Comparison of ENCODE assay signal across 9 mouse cellular contexts in genomic region chr10:108568136-108568535, GRCm38 (mm10).
DNase-seq lines count a peak whose midpoint lies in the region; ATAC-seq and TF ChIP-seq lines count a peak whose summit lies in the region.
"Had no signal": no experiment of that assay in that cellular context is flagged by ENCODE, and none has a peak within 500 bp of the region (broad histone marks: within the 10 kb centered on the region; RNA-seq: fewer than 3 reads in every experiment).

No protein-coding gene starts in this region.

- peaks cover 16% of the 10 kb centered on the region for H3K4me1 ChIP-seq in hindbrain, embryonic 13.5 days (replicated peaks)
- H3K4me1 ChIP-seq in liver, adult 2 months (ENCODE audit: control insufficient read depth, insufficient read depth, low read length): peaks cover 2% of the 10 kb centered on the region; the same call in 1 of the 2 replicates
- H3K4me1 ChIP-seq in midbrain, postnatal 0 days (ENCODE audit: insufficient read depth, low read length): no peaks in the 10 kb centered on the region

- no peak overlapping the region for H3K9ac ChIP-seq in hindbrain, embryonic 13.5 days
- no peak overlapping the region for H3K9ac ChIP-seq in liver, adult 2 months (ENCODE audit: low read depth, low read length)
- no peak overlapping the region for H3K9ac ChIP-seq in midbrain, postnatal 0 days (replicated peaks; ENCODE audit: low read length, poor library complexity, severe bottlenecking)

- no peaks in the 10 kb centered on the region for H3K79me2 ChIP-seq in liver, adult 2 months (ENCODE audit: control insufficient read depth, insufficient read depth, low read length)

- H3K27ac ChIP-seq in gastrocnemius, adult 2 months: peak overlapping the region; percentile 43
- H3K27ac ChIP-seq in hindbrain, embryonic 13.5 days: peak overlapping the region; percentile 48; the same call in 1 of the 2 replicates
- no peak overlapping the region for H3K27ac ChIP-seq in liver, adult 2 months (replicated peaks; ENCODE audit: insufficient read depth, low read depth, low read length)
- no peak overlapping the region for H3K27ac ChIP-seq in midbrain, postnatal 0 days (ENCODE audit: low read depth, low read length)

- no peak for ATAC-seq in hindbrain, embryonic 13.5 days (ENCODE audit: low FRiP score)
- no peak for ATAC-seq in midbrain, postnatal 0 days (ENCODE audit: low FRiP score)

- peak overlapping the region; percentile 21; the same call in 1 of the 2 replicates for H3K4me3 ChIP-seq in gastrocnemius, adult 2 months
- H3K4me3 ChIP-seq in hindbrain, embryonic 13.5 days: no peak overlapping the region
- H3K4me3 ChIP-seq in liver, adult 2 months (ENCODE audit: insufficient read depth, low read depth, low read length): no peak overlapping the region
- no peak overlapping the region for H3K4me3 ChIP-seq in midbrain, postnatal 0 days (ENCODE audit: low read depth, low read length)

- intact Hi-C loops in gastrocnemius, adult 2 months (cut with DNase I): no loop called here

- peak overlapping the region; percentile 1; the same call in 1 of the 2 replicates for H3K4me2 ChIP-seq in hindbrain, embryonic 13.5 days
- no peak overlapping the region for H3K4me2 ChIP-seq in midbrain, postnatal 0 days (ENCODE audit: low read depth, low read length, poor library complexity, severe bottlenecking)

- no peak for TF ChIP-seq POLR2A in liver, adult 2 months (IDR thresholded peaks at IDR 0.05; ENCODE audit: extremely low read depth, insufficient read depth, low read length)

- H3K27me3 ChIP-seq in hindbrain, embryonic 13.5 days: no peaks in the 10 kb centered on the region
- H3K27me3 ChIP-seq in liver, adult 2 months (ENCODE audit: control insufficient read depth, insufficient read depth, low read length): no peaks in the 10 kb centered on the region
- no peaks in the 10 kb centered on the region for H3K27me3 ChIP-seq in midbrain, postnatal 0 days (ENCODE audit: insufficient read depth, low read length)
- H3K27me3 ChIP-seq: CH12.LX had no signal

- no peaks in the 10 kb centered on the region for H3K9me3 ChIP-seq in hindbrain, embryonic 13.5 days
- no peaks in the 10 kb centered on the region for H3K9me3 ChIP-seq in midbrain, postnatal 0 days (ENCODE audit: low read length)

- TF ChIP-seq CTCF in gastrocnemius, adult 2 months (IDR thresholded peaks at IDR 0.05): no peak
- TF ChIP-seq CTCF in liver, adult 2 months (IDR thresholded peaks at IDR 0.05; ENCODE audit: low read depth, low read length): no peak
- TF ChIP-seq CTCF in midbrain, postnatal 0 days (IDR thresholded peaks at IDR 0.05): no peak

- WGBS in hindbrain, embryonic 13.5 days: 10% methylated on average over 8 of the region's 8 CpGs
- 32% methylated on average over 8 of the region's 8 CpGs for WGBS in liver, adult 2 months
- WGBS in midbrain, postnatal 0 days: 38% methylated on average over 8 of the region's 8 CpGs

- peak; percentile 42 for DNase-seq in gastrocnemius, adult 2 months
- DNase-seq in gastrocnemius, postnatal 10 days: no peak
- peak; percentile 96 for DNase-seq in ZHBTc4 (ENCODE audit: low read depth, low spot score)
- DNase-seq in liver, adult 2 months (ENCODE audit: extremely low read depth, low read depth, low spot score): peak; percentile 29
- DNase-seq in ovary, adult 18-20 months (ENCODE audit: low spot score): no peak
- DNase-seq in layer of hippocampus, postnatal 25 days (ENCODE audit: extremely low spot score in 1 of 2, low spot score in 1 of 2): no peak
- DNase-seq in midbrain, postnatal 0 days (ENCODE audit: low spot score): no peak

- no peaks in the 10 kb centered on the region for H3K36me3 ChIP-seq in hindbrain, embryonic 13.5 days
- no peaks in the 10 kb centered on the region for H3K36me3 ChIP-seq in liver, adult 2 months (ENCODE audit: control insufficient read depth, insufficient read depth, low read length)
- H3K36me3 ChIP-seq in midbrain, postnatal 0 days (ENCODE audit: insufficient read depth, low read length): no peaks in the 10 kb centered on the region

Comparison
In these comparisons a context has a peak if more than half of its experiments do, and no peak if none do; other contexts are left out.
1. DNase-seq: peak in gastrocnemius, adult 2 months (single experiment), ZHBTc4 (single experiment) and liver, adult 2 months (single experiment); none in gastrocnemius, postnatal 10 days (single experiment), ovary, adult 18-20 months (single experiment), layer of hippocampus, postnatal 25 days (0 of 2) and midbrain, postnatal 0 days (single experiment).
2. H3K27ac ChIP-seq: peak in gastrocnemius, adult 2 months (single experiment) and hindbrain, embryonic 13.5 days (single experiment); none in liver, adult 2 months (single experiment) and midbrain, postnatal 0 days (single experiment).